Mouse (Mus musculus) liver, embryonic 13.5 days (tissue): ENCODE measurements around the gene Zfp661. TPM values are rescaled to one million over a fixed set of nuclear protein-coding genes. Genes with fewer than 3 reads are reported as not detected.

Experiments used
- ATAC-seq: fragments of 200-750 bp; cut with Nextera tagmentation; 2 replicates; pipeline ENCODE4 v1.8.0; 2017; ENCODE audit warnings: low read depth, mild to moderate bottlenecking, moderate number of reproducible peaks, moderate library complexity
- DNase-seq: peaks from one replicate; pipeline ENCODE4 v3.0.0; 2022
- H3K27ac ChIP-seq: fragments of 300-500 bp; sonication (generic); 2 replicates; pipeline ENCODE4 v1.5.1; 2015; ENCODE audit warnings: moderate library complexity, mild to moderate bottlenecking, inconsistent platforms
- H3K27me3 ChIP-seq: fragments of 300-500 bp; sonication (generic); 2 replicates; pipeline ENCODE4 v1.6.1; 2015; ENCODE audit warnings: mild to moderate bottlenecking, inconsistent platforms
- H3K36me3 ChIP-seq: fragments of 300-500 bp; sonication (generic); 2 replicates; pipeline ENCODE4 v1.6.1; 2015; ENCODE audit warnings: mild to moderate bottlenecking, inconsistent platforms
- H3K4me1 ChIP-seq: fragments of 300-500 bp; sonication (generic); replicated peaks from 2 replicates; pipeline ENCODE4 v1.6.1; 2015; ENCODE audit warnings: inconsistent platforms
- H3K4me2 ChIP-seq: fragments of 300-500 bp; sonication (generic); 2 replicates; pipeline ENCODE4 v1.6.1; 2015; ENCODE audit warnings: inconsistent platforms, mild to moderate bottlenecking, moderate library complexity
- H3K4me3 ChIP-seq: fragments of 300-500 bp; sonication (generic); replicated peaks from 2 replicates; pipeline ENCODE4 v1.5.1; 2015; ENCODE audit warnings: mild to moderate bottlenecking, inconsistent platforms
- H3K9ac ChIP-seq: fragments of 300-500 bp; sonication (generic); 2 replicates; pipeline ENCODE4 v1.6.1; 2015; ENCODE audit warnings: mild to moderate bottlenecking, inconsistent platforms
- H3K9me3 ChIP-seq: fragments of 300-500 bp; sonication (generic); replicated peaks from 2 replicates; pipeline ENCODE4 v1.6.1; 2016; ENCODE audit warnings: inconsistent platforms
- WGBS: fragments of 180-500 bp; shearing (Covaris S2); methylation state at CpG from one replicate; pipeline ENCODE4 v1.1.7; 2015; ENCODE audit not compliant: insufficient replicate concordance; 5-methylcytosine and 5-hydroxymethylcytosine counted together
- polyA plus RNA-seq: library from polyadenylated mRNA; unstranded; fragments of >200 nt; fragmentation: Nextera tagmentation; extraction: Ambion mirVana; gene quantifications from 2 replicates; pipeline ENCODE4 v1.2.1, GENCODE M21; 2015

Zfp661 gene
- polyA plus RNA-seq, 1 experiment from 2014 or later = 1.2 TPM

GRCm38 (mm10) chr2:127551078-127551477 is 35.8 kb downstream of the Zfp661 start:
- no peak overlapping the region for H3K4me3 ChIP-seq
- H3K9ac ChIP-seq = no peak overlapping the region
- DNase-seq (no peak), ATAC-seq (no peak)
- peaks cover 15% of the 10 kb centered on the region for H3K4me1 ChIP-seq
- H3K36me3 ChIP-seq = no peaks in the 10 kb centered on the region
- H3K4me2 ChIP-seq = no peak overlapping the region
- H3K27ac ChIP-seq = no peak overlapping the region
- WGBS = 41% methylated on average over 5 of the region's 5 CpGs
- H3K27me3 ChIP-seq = 0 out of 2 replicates have a peak, but pooled peaks cover 8% of the 10 kb centered on the region
- H3K9me3 ChIP-seq = no peaks in the 10 kb centered on the region

GRCm38 (mm10) chr2:127550446-127550845 is 36.4 kb downstream of the Zfp661 start:
- Histone ChIP-seq H3K4me1 (peaks cover 15% of the 10 kb centered on the region), H3K27ac (no peak overlapping the region), H3K27me3 (0 out of 2 replicates have a peak, but pooled peaks cover 9% of the 10 kb centered on the region), H3K9me3 (no peaks in the 10 kb centered on the region), H3K4me3 (no peak overlapping the region), H3K36me3 (no peaks in the 10 kb centered on the region), H3K4me2 (no peak overlapping the region), H3K9ac (no peak overlapping the region)
- no peak for ATAC-seq
- 50% methylated on average over 1 of the region's 1 CpGs for WGBS
- no peak for DNase-seq

- no peak overlapping the region for H3K9ac ChIP-seq
- no peak overlapping the region for H3K4me2 ChIP-seq
- H3K36me3 ChIP-seq = no peaks in the 10 kb centered on the region
- no peaks in the 10 kb centered on the region for H3K9me3 ChIP-seq
- H3K4me3 ChIP-seq = no peak overlapping the region
- 0 out of 2 replicates have a peak, but pooled peaks cover 11% of the 10 kb centered on the region for H3K27me3 ChIP-seq
- ATAC-seq (no peak), DNase-seq (no peak)
- H3K27ac ChIP-seq = no peak overlapping the region
- H3K4me1 ChIP-seq = peaks cover 15% of the 10 kb centered on the region
Observed at GRCm38 (mm10) chr2:127549711-127550110, 37.2 kb downstream of the Zfp661 start.

GRCm38 (mm10) chr2:127548342-127549074 is 38.4 kb downstream of the Zfp661 start:
- 40% methylated on average over 5 of the region's 5 CpGs for WGBS
- DNase-seq (peak; percentile 56), ATAC-seq (peak; percentile 92)
- Histone ChIP-seq H3K4me3 (no peak overlapping the region), H3K9me3 (no peaks in the 10 kb centered on the region), H3K36me3 (no peaks in the 10 kb centered on the region), H3K4me2 (peak overlapping the region; percentile 24), H3K27ac (peak overlapping the region; percentile 80), H3K4me1 (peaks cover 15% of the 10 kb centered on the region), H3K27me3 (peaks cover 14% of the 10 kb centered on the region), H3K9ac (no peak overlapping the region)

GRCm38 (mm10) chr2:127541697-127542096 is 45.2 kb downstream of the Zfp661 start:
- DNase-seq = no peak
- no peaks in the 10 kb centered on the region for H3K36me3 ChIP-seq

GRCm38 (mm10) chr2:127541185-127541584 is 45.7 kb downstream of the Zfp661 start, which contains the start of gene Prom2:
Gene Prom2 (minus strand): TSS chr2:127541467.
- Histone ChIP-seq H3K4me3 (no peak within 1 kb of the TSS), H3K4me1 (no peaks in the 10 kb centered on the region), H3K27me3 (peaks cover 75% of the 10 kb centered on the region), H3K9ac (no peak within 1 kb of the TSS), H3K4me2 (no peak within 1 kb of the TSS), H3K36me3 (no peaks in the 10 kb centered on the region), H3K27ac (no peak within 1 kb of the TSS), H3K9me3 (no peaks in the 10 kb centered on the region)
- DNase-seq (no peak), ATAC-seq (no peak)
- WGBS = 12% methylated on average over 29 of the region's 29 CpGs

More at GRCm38 (mm10) chr2:127541697-127542096, 45.2 kb downstream of the Zfp661 start:
- Histone ChIP-seq H3K27ac (no peak overlapping the region), H3K4me3 (no peak overlapping the region), H3K9ac (no peak overlapping the region), H3K9me3 (no peaks in the 10 kb centered on the region), H3K27me3 (peaks cover 75% of the 10 kb centered on the region), H3K4me1 (no peaks in the 10 kb centered on the region), H3K4me2 (no peak overlapping the region)
- no peak for ATAC-seq
- 48% methylated on average over 2 of the region's 2 CpGs for WGBS

- no peak for ATAC-seq
- H3K27me3 ChIP-seq = peaks cover 72% of the 10 kb centered on the region
- H3K9ac ChIP-seq = no peak overlapping the region
- H3K4me2 ChIP-seq = no peak overlapping the region
- no peak overlapping the region for H3K27ac ChIP-seq
- H3K36me3 ChIP-seq = no peaks in the 10 kb centered on the region
- H3K4me1 ChIP-seq = no peaks in the 10 kb centered on the region
- WGBS = 17% methylated on average over 4 of the region's 4 CpGs
- no peak overlapping the region for H3K4me3 ChIP-seq
- no peak for DNase-seq
- H3K9me3 ChIP-seq = no peaks in the 10 kb centered on the region
Observed at GRCm38 (mm10) chr2:127539494-127539893, 47.4 kb downstream of the Zfp661 start.

GRCm38 (mm10) chr2:127537548-127537947 is 49.3 kb downstream of the Zfp661 start:
- ATAC-seq (no peak), DNase-seq (no peak)
- H3K9me3 ChIP-seq = no peaks in the 10 kb centered on the region
- 41% methylated on average over 3 of the region's 3 CpGs for WGBS
- no peak overlapping the region for H3K27ac ChIP-seq
- H3K36me3 ChIP-seq = no peaks in the 10 kb centered on the region
- no peak overlapping the region for H3K9ac ChIP-seq
- H3K4me3 ChIP-seq = no peak overlapping the region
- H3K4me2 ChIP-seq = no peak overlapping the region
- H3K4me1 ChIP-seq = no peaks in the 10 kb centered on the region
- peaks cover 55% of the 10 kb centered on the region for H3K27me3 ChIP-seq

- no peak overlapping the region for H3K4me3 ChIP-seq
- H3K27me3 ChIP-seq = peaks cover 34% of the 10 kb centered on the region
- no peak for DNase-seq
- H3K4me2 ChIP-seq = no peak overlapping the region
- no peak overlapping the region for H3K27ac ChIP-seq
- no peak for ATAC-seq
- no peaks in the 10 kb centered on the region for H3K4me1 ChIP-seq
- no peak overlapping the region for H3K9ac ChIP-seq
- no peaks in the 10 kb centered on the region for H3K36me3 ChIP-seq
- 55% methylated on average over 9 of the region's 9 CpGs for WGBS
- no peaks in the 10 kb centered on the region for H3K9me3 ChIP-seq
Observed at GRCm38 (mm10) chr2:127535363-127535762, 51.5 kb downstream of the Zfp661 start.

GRCm38 (mm10) chr2:127532379-127532778 is 54.5 kb downstream of the Zfp661 start:
- DNase-seq = no peak
- no peak for ATAC-seq
- Histone ChIP-seq H3K27ac (no peak overlapping the region), H3K27me3 (peaks cover 8% of the 10 kb centered on the region; the same call in 1 of the 2 replicates), H3K36me3 (no peaks in the 10 kb centered on the region), H3K4me2 (no peak overlapping the region), H3K4me1 (no peaks in the 10 kb centered on the region), H3K9me3 (no peaks in the 10 kb centered on the region), H3K9ac (no peak overlapping the region), H3K4me3 (no peak overlapping the region)
- WGBS = 8% methylated on average over 9 of the region's 9 CpGs

GRCm38 (mm10) chr2:127531592-127531991 is 55.3 kb downstream of the Zfp661 start:
- H3K4me1 ChIP-seq = no peaks in the 10 kb centered on the region
- WGBS = 45% methylated on average over 2 of the region's 2 CpGs
- H3K27me3 ChIP-seq = 0 out of 2 replicates have a peak, but pooled peaks cover 3% of the 10 kb centered on the region
- DNase-seq = no peak
- no peak overlapping the region for H3K9ac ChIP-seq
- no peak overlapping the region for H3K4me2 ChIP-seq
- ATAC-seq = no peak
- H3K27ac ChIP-seq = no peak overlapping the region
- no peaks in the 10 kb centered on the region for H3K36me3 ChIP-seq
- no peak overlapping the region for H3K4me3 ChIP-seq
- H3K9me3 ChIP-seq = no peaks in the 10 kb centered on the region

GRCm38 (mm10) chr2:127530418-127530817 is 56.5 kb downstream of the Zfp661 start:
- Histone ChIP-seq H3K4me3 (no peak overlapping the region), H3K4me2 (no peak overlapping the region), H3K27ac (no peak overlapping the region), H3K9me3 (no peaks in the 10 kb centered on the region), H3K27me3 (0 out of 2 replicates have a peak, but pooled peaks cover 3% of the 10 kb centered on the region), H3K36me3 (no peaks in the 10 kb centered on the region), H3K9ac (no peak overlapping the region), H3K4me1 (peaks cover 3% of the 10 kb centered on the region; the same call in 1 of the 2 replicates)
- DNase-seq (no peak), ATAC-seq (no peak)
- 65% methylated on average over 3 of the region's 3 CpGs for WGBS
